Mouse (Mus musculus): ENCODE results near the gene Cisd1.

DNA sequence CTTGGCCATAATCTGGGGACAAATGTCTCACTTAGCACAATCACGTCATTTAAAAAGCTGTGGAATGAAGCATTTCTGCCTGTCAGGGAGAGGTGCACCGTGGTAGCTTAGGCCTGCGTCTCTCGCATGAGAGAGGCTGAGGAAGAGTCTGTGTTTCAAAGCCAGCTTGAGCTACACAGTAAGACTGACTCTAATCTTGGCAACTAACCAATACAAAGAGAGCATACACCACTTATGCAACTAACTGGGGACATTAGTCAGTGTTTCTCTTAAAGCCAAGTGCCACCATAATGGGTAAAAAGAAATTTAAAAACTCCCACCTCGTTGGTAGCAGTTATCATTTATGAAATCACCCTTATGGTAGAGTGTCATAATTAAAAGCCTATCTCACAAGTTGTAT is 15.9 kb downstream of the Cisd1 start:
- TF ChIP-seq CTCF (IDR thresholded peaks at IDR 0.05): no peak
- no peak for TF ChIP-seq EP300 (IDR thresholded peaks at IDR 0.05)
